Mouse (Mus musculus) heart, adult 2 months (tissue): ENCODE data around the gene Otx1.

Experiments
- CTCF ChIP-seq: fragments of 200-600 bp; IDR thresholded peaks from 2 replicates; pipeline ENCODE4 v1.8.1; 2022; ENCODE audit warnings: antibody characterized with exemption, mild to moderate bottlenecking, moderate library complexity
- POLR2A ChIP-seq: fragments of 200-500 bp; IDR thresholded peaks from 2 replicates; pipeline ENCODE4 v1.6.1; 2011; ENCODE audit warnings: mild to moderate bottlenecking, low read depth, low read length, control low read depth; ENCODE audit not compliant: insufficient read depth

GRCm38 (mm10) chr11:22000316-22001076 lies 2.2 kb downstream of the Otx1 start:
- TF ChIP-seq POLR2A (no peak), CTCF (no peak)
